Mouse (Mus musculus): ENCODE data around the gene Galnt16.
A peak's percentile ranks its signal among the peaks of the same experiment; 100 is the strongest.

Gene Galnt16

GRCm38 (mm10) chr12:80517977-80518376 is at the start of gene Galnt16:
TSS of gene Galnt16 (plus strand) at chr12:80518277.
- DNase-seq (ENCODE audit: low read depth) = no peak

GRCm38 (mm10) chr12:80470206-80470605 is 47.9 kb upstream of the Galnt16 start:
- DNase-seq (ENCODE audit: low read depth) = no peak

GRCm38 (mm10) chr12:80471926-80472325 is 46.2 kb upstream of the Galnt16 start:
- DNase-seq (ENCODE audit: low read depth) = no peak

- DNase-seq (ENCODE audit: low read depth) = no peak
Observed at GRCm38 (mm10) chr12:80473731-80474130, 44.3 kb upstream of the Galnt16 start.

GRCm38 (mm10) chr12:80479986-80480385 is 38.1 kb upstream of the Galnt16 start:
- DNase-seq (ENCODE audit: low read depth) = no peak

GRCm38 (mm10) chr12:80483397-80483796 is 34.7 kb upstream of the Galnt16 start:
- no peak for DNase-seq (ENCODE audit: low read depth)

GRCm38 (mm10) chr12:80493311-80493710 is 24.8 kb upstream of the Galnt16 start:
- peak; percentile 8 for DNase-seq (ENCODE audit: low read depth)

GRCm38 (mm10) chr12:80495691-80496090 is 22.4 kb upstream of the Galnt16 start:
- no peak for DNase-seq (ENCODE audit: low read depth)

- no peak for DNase-seq (ENCODE audit: low read depth)
Observed at GRCm38 (mm10) chr12:80498356-80498755, 19.7 kb upstream of the Galnt16 start.

GRCm38 (mm10) chr12:80500506-80500905 is 17.6 kb upstream of the Galnt16 start:
- no peak for DNase-seq (ENCODE audit: low read depth)

GRCm38 (mm10) chr12:80504718-80505117 is 13.4 kb upstream of the Galnt16 start:
- DNase-seq (ENCODE audit: low read depth) = no peak

- no peak for DNase-seq (ENCODE audit: low read depth)
Observed at GRCm38 (mm10) chr12:80507041-80507745, 10.9 kb upstream of the Galnt16 start.

- no peak for DNase-seq (ENCODE audit: low read depth)
Observed at GRCm38 (mm10) chr12:80518393-80518756, 298 bp downstream of the Galnt16 start.

GRCm38 (mm10) chr12:80518757-80519620 is 912 bp downstream of the Galnt16 start:
- no peak for DNase-seq (ENCODE audit: low read depth)

- DNase-seq (ENCODE audit: low read depth) = no peak
Observed at GRCm38 (mm10) chr12:80519621-80520332, 1.7 kb downstream of the Galnt16 start.

GRCm38 (mm10) chr12:80522006-80522405 is 3.9 kb downstream of the Galnt16 start:
- no peak for DNase-seq (ENCODE audit: low read depth)

GRCm38 (mm10) chr12:80524276-80524921 is 6.3 kb downstream of the Galnt16 start:
- DNase-seq (ENCODE audit: low read depth) = no peak

- DNase-seq (ENCODE audit: low read depth) = no peak
Observed at GRCm38 (mm10) chr12:80525513-80525912, 7.4 kb downstream of the Galnt16 start.

GRCm38 (mm10) chr12:80526511-80526910 is 8.4 kb downstream of the Galnt16 start:
- DNase-seq (ENCODE audit: low read depth) = no peak

- DNase-seq (ENCODE audit: low read depth) = no peak
Observed at GRCm38 (mm10) chr12:80527727-80528389, 9.8 kb downstream of the Galnt16 start.

- no peak for DNase-seq (ENCODE audit: low read depth)
Observed at GRCm38 (mm10) chr12:80530052-80530451, 12.0 kb downstream of the Galnt16 start.

- DNase-seq (ENCODE audit: low read depth) = no peak
Observed at GRCm38 (mm10) chr12:80530630-80531029, 12.6 kb downstream of the Galnt16 start.
